Mouse (Mus musculus) olfactory bulb, adult 2 months (tissue): ENCODE measurements at regions not wholly inside any gene's neighbourhood (a gene's known extent, or its start where the extent isn't known, plus 50 kb on each side); places are given as distances from the start of the nearest gene placed in this dataset.

Source experiments
- CTCF ChIP-seq: fragments of 200-500 bp; IDR thresholded peaks from 2 replicates; pipeline ENCODE4 v1.5.1; 2012; ENCODE audit warnings: low read depth, mild to moderate bottlenecking, low read length, moderate library complexity; ENCODE audit not compliant: insufficient read depth
- POLR2A ChIP-seq: fragments of 200-500 bp; IDR thresholded peaks from 2 replicates; pipeline ENCODE4 v1.6.1; 2012; ENCODE audit warnings: mild to moderate bottlenecking, low read depth, low read length, moderate library complexity; ENCODE audit not compliant: insufficient read depth

DNA sequence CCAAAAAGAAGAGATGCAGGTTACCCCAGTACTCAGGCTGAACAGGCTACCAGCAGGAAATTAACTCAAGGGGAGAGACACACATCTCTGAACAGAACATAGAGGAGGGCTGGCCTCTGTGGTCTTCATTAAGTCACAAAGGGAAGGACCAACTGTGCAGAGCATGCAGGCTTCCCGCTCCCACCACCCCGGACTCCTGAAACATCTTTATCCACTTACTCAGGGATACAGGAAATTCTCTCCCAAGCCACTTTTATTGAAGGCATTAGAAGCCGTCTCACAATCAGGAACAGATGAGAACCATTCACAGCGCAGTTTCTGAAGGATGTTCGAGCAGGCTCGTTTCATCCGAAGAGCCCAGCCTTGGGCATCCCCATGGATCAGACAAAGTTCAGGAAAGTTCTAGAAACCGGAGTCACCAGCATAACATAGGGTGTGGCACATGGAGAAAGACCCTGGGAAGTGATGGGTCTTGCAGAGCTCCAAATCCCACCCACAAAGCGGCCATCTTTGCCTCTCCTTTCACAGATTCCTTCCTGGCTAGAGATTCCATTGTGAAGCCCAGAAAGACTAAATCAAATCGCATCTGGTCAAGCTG lies 55.9 kb upstream of the Zbtb40 start:
- no peak for TF ChIP-seq POLR2A
- TF ChIP-seq CTCF = no peak
